In the genomic region with DNA sequence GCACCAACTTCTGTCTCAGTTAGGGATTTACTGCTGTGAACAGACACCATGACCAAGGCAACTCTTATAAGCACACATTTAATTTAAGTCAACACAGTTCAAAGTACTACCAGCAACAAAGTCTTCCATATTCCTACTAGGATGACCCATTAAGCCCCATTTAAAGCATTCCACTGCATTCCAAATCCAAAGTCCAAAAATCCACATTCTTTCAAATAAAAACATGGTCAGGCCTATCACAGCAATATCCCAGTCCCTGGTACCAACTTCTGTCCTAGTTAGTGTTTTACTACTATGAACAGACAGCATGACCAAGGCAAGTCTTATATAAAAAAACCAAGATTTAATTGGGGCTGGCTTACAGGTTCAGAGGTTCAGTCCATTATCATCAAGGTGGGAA, we compare ENCODE assay signal across 8 mouse cellular contexts. TPM values are rescaled to one million over a fixed set of nuclear protein-coding genes. Genes with fewer than 3 reads are reported as not detected.
"Had no signal": no experiment of that assay in that cellular context is flagged by ENCODE, and none has a peak within 500 bp of the region (broad histone marks: within the 10 kb centered on the region; RNA-seq: fewer than 3 reads in every experiment).

No protein-coding gene starts in this region.

RNA-seq across cellular contexts. Expression of gene Spic, which starts 21.0 kb away (rescaled TPM):
- polyA plus RNA-seq: heart, embryonic 10.5 days; heart, embryonic 11.5 days; hindbrain, embryonic 10.5 days; hindbrain, embryonic 11.5 days; hindbrain, embryonic 12.5 days; hindbrain, embryonic 15.5 days; hindbrain, postnatal 0 days had no signal

RNA-seq across cellular contexts. Expression of gene Mybpc1, which starts 58.9 kb away (rescaled TPM):
- polyA plus RNA-seq: inflammation-experienced regulatory T-cells, adult 6 months had no signal
